Mouse (Mus musculus): ENCODE results near the gene Lrrc4. TPM values are rescaled to one million over a fixed set of nuclear protein-coding genes. Genes with fewer than 3 reads are reported as not detected.
A peak's percentile ranks its signal among the peaks of the same experiment; 100 is the strongest.

Gene Lrrc4
- 100 to 1,000 TPM in 1 of 2 experiments, 10 to 100 TPM in 1; 94.7 to 103 TPM for total RNA-seq (2021)

GRCm38 (mm10) chr6:28831011-28831853 lies at the start of gene Lrrc4:
Lrrc4 (minus strand) TSS chr6:28831747.
- DNase-seq (ENCODE audit: low spot score in 2 of 2): peak in 1 of 2 experiments; percentile 30
- intact Hi-C loops (cut with DNase I): loop anchor here (5.0 kb wide), 1 partner anchor 409 kb away; the partner anchor contains the start of gene Arf5

GRCm38 (mm10) chr6:28880909-28881308 lies 49.4 kb upstream of the Lrrc4 start:
- intact Hi-C loops (cut with DNase I): no loop called here
- DNase-seq (ENCODE audit: low spot score in 2 of 2): no peak

GRCm38 (mm10) chr6:28879315-28879714 lies 47.8 kb upstream of the Lrrc4 start:
- intact Hi-C loops (cut with DNase I): loop anchor here (10.0 kb wide), 1 partner anchor 1215 kb away; no protein-coding TSS in a partner anchor
- DNase-seq (ENCODE audit: low spot score in 2 of 2): no peak

GRCm38 (mm10) chr6:28877945-28878666 lies 46.6 kb upstream of the Lrrc4 start:
- intact Hi-C loops (cut with DNase I): loop anchor here (10.0 kb wide), 1 partner anchor 1213 kb away; no protein-coding TSS in a partner anchor
- peak in 1 of 2 experiments; percentile 42 for DNase-seq (ENCODE audit: low spot score in 2 of 2)

GRCm38 (mm10) chr6:28876492-28876891 lies 44.9 kb upstream of the Lrrc4 start:
- no peak for DNase-seq (ENCODE audit: low spot score in 2 of 2)
- intact Hi-C loops (cut with DNase I): loop anchor here (10.0 kb wide), 1 partner anchor 1212 kb away; no protein-coding TSS in a partner anchor

GRCm38 (mm10) chr6:28875333-28875732 lies 43.8 kb upstream of the Lrrc4 start:
- DNase-seq (ENCODE audit: low spot score in 2 of 2): no peak
- intact Hi-C loops (cut with DNase I): loop anchor here (10.0 kb wide), 1 partner anchor 1211 kb away; no protein-coding TSS in a partner anchor

GRCm38 (mm10) chr6:28874759-28875158 lies 43.2 kb upstream of the Lrrc4 start:
- intact Hi-C loops (cut with DNase I): loop anchor here (10.0 kb wide), 1 partner anchor 1210 kb away; no protein-coding TSS in a partner anchor
- no peak for DNase-seq (ENCODE audit: low spot score in 2 of 2)

- intact Hi-C loops (cut with DNase I): loop anchor here (10.0 kb wide), 1 partner anchor 1209 kb away; no protein-coding TSS in a partner anchor
- peak in 1 of 2 experiments; percentile 17 for DNase-seq (ENCODE audit: low spot score in 2 of 2)
Measured at GRCm38 (mm10) chr6:28874053-28874452, 42.5 kb upstream of the Lrrc4 start.

GRCm38 (mm10) chr6:28872421-28872795 lies 40.9 kb upstream of the Lrrc4 start:
- intact Hi-C loops (cut with DNase I): loop anchor here (10.0 kb wide), 1 partner anchor 1208 kb away; no protein-coding TSS in a partner anchor
- DNase-seq (ENCODE audit: low spot score in 2 of 2): peak in 1 of 2 experiments; percentile 15

GRCm38 (mm10) chr6:28871725-28872420 lies 40.3 kb upstream of the Lrrc4 start:
- peak in 1 of 2 experiments; percentile 69 for DNase-seq (ENCODE audit: low spot score in 2 of 2)
- intact Hi-C loops (cut with DNase I): loop anchor here (10.0 kb wide), 1 partner anchor 1207 kb away; no protein-coding TSS in a partner anchor

GRCm38 (mm10) chr6:28867516-28868251 lies 36.1 kb upstream of the Lrrc4 start:
- intact Hi-C loops (cut with DNase I): no loop called here

GRCm38 (mm10) chr6:28866206-28866605 lies 34.7 kb upstream of the Lrrc4 start:
- intact Hi-C loops (cut with DNase I): no loop called here

More at GRCm38 (mm10) chr6:28867516-28868251, 36.1 kb upstream of the Lrrc4 start:
- DNase-seq (ENCODE audit: low spot score in 2 of 2): peak in 1 of 2 experiments; percentile 30

GRCm38 (mm10) chr6:28865112-28865511 lies 33.6 kb upstream of the Lrrc4 start:
- no peak for DNase-seq (ENCODE audit: low spot score in 2 of 2)
- intact Hi-C loops (cut with DNase I): no loop called here

More at GRCm38 (mm10) chr6:28866206-28866605, 34.7 kb upstream of the Lrrc4 start:
- DNase-seq (ENCODE audit: low spot score in 2 of 2): no peak

- peak; percentile 41 to 56 for DNase-seq (ENCODE audit: low spot score in 2 of 2)
- intact Hi-C loops (cut with DNase I): no loop called here
Measured at GRCm38 (mm10) chr6:28864684-28865083, 33.1 kb upstream of the Lrrc4 start.

- intact Hi-C loops (cut with DNase I): no loop called here
- peak in 1 of 2 experiments; percentile 39 for DNase-seq (ENCODE audit: low spot score in 2 of 2)
Measured at GRCm38 (mm10) chr6:28862304-28862703, 30.8 kb upstream of the Lrrc4 start.

GRCm38 (mm10) chr6:28860922-28861321 lies 29.4 kb upstream of the Lrrc4 start:
- intact Hi-C loops (cut with DNase I): no loop called here
- no peak for DNase-seq (ENCODE audit: low spot score in 2 of 2)

- no peak for DNase-seq (ENCODE audit: low spot score in 2 of 2)
- intact Hi-C loops (cut with DNase I): no loop called here
Measured at GRCm38 (mm10) chr6:28860450-28860849, 28.9 kb upstream of the Lrrc4 start.

GRCm38 (mm10) chr6:28859094-28859493 lies 27.5 kb upstream of the Lrrc4 start:
- intact Hi-C loops (cut with DNase I): no loop called here
- DNase-seq (ENCODE audit: low spot score in 2 of 2): no peak

Data from left cerebral cortex, postnatal 25 days (tissue).